Mouse (Mus musculus): ENCODE results near the gene Jph2.

The Jph2 gene

DNA sequence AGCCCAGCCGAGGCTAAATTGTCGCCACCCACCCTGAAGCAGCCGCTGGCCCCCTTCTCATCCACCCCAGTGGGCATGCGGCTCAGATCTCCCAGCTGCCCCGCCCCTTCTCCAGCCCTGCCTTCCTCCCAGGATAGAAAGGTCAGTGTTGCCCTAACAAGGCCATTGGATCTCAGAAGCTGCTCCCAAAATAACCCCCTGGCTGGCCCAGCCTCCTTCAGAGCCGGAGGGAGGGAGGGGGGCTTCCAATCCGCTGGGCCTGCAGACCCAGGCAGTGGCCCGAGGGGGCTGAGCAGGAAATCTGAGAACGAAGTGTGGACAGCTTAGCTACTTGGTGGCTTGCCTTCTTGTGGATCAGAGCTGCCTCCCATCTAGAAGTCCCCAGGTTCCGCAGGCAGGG is at the start of gene Jph2:
Gene Jph2, minus strand, starts transcription at position 89 of the 400 bp plus-strand sequence.
- peak; percentile 60 for DNase-seq (ENCODE audit: low spot score)

GRCm38 (mm10) chr2:163447375-163447774 is 49.6 kb upstream of the Jph2 start:
- DNase-seq (ENCODE audit: low spot score): no peak

- DNase-seq (ENCODE audit: low spot score): no peak
These were observed 46.2 kb upstream of the Jph2 start for GRCm38 (mm10) chr2:163444017-163444416.

- DNase-seq (ENCODE audit: low spot score): no peak
These were observed 45.8 kb upstream of the Jph2 start for GRCm38 (mm10) chr2:163443543-163443942.

GRCm38 (mm10) chr2:163439488-163439887 is 41.7 kb upstream of the Jph2 start:
- DNase-seq (ENCODE audit: low spot score): no peak

GRCm38 (mm10) chr2:163438619-163439451 is 41.0 kb upstream of the Jph2 start:
- peak; percentile 53 for DNase-seq (ENCODE audit: low spot score)

DNA sequence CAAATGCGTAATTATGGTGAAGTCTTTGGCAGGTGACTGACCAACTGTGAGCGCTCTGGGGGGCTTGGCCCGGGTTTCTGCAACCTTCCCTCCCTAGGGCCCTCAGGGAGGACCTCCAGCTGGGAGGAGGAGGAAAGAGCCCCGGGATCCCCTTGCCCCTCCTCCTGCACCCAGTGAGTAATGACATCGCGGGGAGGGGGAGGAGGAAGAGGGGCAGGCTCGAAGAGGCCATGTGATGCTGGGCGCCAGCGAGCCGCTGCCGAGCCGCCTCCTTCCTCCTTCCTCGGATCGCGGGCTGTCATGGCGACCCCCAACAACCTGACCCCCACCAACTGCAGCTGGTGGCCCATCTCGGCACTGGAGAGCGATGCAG is 40.4 kb upstream of the Jph2 start, which contains the start of gene Gdap1l1:
Gene Gdap1l1, plus strand, starts transcription at position 231 of the 373 bp plus-strand sequence.
- no peak for DNase-seq (ENCODE audit: low spot score)

DNA sequence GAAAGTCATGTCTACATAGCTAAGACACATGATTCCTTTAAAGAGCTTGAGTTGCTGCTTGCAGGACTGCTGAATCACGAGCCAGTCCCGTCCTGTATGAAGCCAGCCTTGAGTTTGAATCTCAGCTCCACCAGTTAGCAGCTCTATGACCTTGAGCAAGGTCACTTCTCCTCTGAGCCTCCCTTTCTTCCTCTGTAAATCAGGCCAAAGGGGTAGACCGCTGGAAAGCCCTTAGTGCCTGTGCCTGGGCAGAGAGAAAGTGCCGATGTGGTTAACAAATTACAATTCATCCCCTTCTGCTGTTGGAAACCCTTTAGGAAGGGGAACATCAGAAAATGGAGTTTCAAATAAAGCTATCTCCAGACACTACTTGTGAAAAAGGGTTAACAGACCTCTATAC is 40.0 kb upstream of the Jph2 start:
- DNase-seq (ENCODE audit: low spot score): no peak

DNA sequence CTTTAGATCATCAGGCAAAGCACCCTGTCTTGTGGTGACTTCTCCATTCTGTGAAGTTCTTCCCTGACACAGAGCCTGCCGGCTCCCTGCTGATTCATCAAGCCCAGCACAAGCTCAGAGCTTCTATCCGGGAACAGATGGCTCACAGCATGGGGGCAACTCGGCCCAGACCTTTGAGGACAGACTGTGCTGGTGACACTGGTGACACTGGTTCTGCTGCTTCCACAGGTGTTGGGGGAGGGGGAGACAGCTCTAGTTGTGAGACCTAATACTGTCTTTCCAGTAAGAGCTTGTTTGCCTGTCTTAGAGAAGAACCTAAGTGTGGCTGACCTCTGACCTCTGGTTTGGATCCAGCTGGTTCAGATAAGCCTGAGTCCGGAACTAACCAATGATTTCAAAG is 36.2 kb upstream of the Jph2 start:
- peak; percentile 60 for DNase-seq (ENCODE audit: low spot score)

- no peak for DNase-seq (ENCODE audit: low spot score)
These were observed 33.5 kb upstream of the Jph2 start for GRCm38 (mm10) chr2:163431289-163431688.

DNA sequence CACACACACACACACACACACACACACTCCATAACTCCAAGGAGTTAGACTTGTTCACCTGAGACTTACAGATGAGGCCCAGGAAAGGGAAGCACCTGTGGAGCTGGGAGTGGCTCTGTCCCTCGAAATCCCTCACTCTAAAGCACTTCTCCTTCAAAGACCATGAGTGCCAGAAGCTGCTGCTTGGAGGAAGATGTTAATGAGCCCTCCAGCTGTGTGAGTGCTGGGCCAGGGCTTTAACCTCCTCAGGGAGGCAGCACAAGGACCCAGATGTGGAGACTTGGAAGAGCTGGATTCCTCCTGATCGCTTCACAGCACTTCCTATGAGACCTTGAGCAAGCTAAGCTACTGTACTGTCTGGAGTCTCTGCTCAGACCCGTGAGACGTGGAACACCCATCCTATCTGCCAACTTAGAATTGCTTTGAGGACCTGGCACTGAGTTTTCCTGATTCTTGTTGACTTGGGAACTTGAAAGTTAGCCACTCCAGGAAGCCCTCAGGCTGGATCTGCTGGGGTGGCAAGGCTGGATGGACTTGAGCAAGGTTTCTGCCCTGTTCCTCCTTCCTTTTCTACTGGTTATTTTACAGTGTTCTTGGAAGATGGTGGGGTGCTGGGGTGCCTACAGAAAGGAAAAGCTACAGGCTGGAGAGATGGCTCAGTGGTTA is 30.7 kb upstream of the Jph2 start:
- DNase-seq (ENCODE audit: low spot score): no peak

DNA sequence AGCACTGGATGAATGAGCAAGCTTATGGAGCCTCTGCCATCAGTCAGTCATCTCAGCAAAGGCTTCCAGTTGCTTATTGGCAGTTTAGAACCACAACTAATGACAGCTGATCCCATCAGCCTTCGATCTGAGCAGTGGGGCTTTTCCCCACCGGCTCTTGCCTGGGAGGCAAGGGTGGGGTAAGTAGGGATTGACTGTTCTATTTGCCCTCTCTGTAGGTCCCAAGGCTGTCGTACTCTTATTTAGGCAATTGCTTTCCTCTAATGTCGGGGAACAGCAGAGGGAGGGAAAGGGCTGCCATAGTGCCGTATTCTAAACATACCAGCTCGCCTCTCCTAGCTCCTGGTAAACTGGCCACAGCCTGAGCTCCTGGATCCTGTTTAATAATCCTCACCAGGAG is 26.8 kb upstream of the Jph2 start, which contains the start of gene Oser1:
Gene Oser1, minus strand, starts transcription at position 101 of the 400 bp plus-strand sequence.
- no peak for DNase-seq (ENCODE audit: low spot score)

- no peak for DNase-seq (ENCODE audit: low spot score)
These were observed 25.3 kb upstream of the Jph2 start for GRCm38 (mm10) chr2:163422895-163423660.

DNA sequence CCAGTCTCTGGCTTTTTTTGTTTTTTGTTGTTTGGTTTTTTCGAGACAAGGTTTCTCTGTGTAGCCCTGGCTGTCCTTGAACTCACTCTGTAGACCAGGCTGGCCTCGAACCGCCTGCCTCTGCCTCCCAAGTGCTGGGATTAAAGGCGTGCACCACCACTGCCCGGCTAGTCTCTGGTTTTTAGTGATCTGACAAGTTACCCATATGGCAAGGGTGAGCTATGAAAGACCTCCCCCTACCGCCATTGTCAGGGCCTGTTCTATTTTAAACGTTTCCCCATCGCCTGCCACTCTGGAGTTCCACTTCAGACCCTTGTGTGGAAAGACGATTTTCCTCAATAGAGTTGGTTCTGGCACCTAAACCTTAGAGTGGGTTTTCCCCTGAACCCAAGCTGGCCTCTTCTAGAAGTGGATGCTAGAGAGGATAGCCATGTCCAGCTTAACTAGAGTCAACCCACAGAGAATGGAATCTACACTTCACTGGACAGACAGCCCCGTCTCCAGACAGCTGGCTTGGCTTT is 22.6 kb upstream of the Jph2 start:
- DNase-seq (ENCODE audit: low spot score): no peak

GRCm38 (mm10) chr2:163419346-163420045 is 21.7 kb upstream of the Jph2 start:
- peak; percentile 99 for DNase-seq (ENCODE audit: low spot score)

DNA sequence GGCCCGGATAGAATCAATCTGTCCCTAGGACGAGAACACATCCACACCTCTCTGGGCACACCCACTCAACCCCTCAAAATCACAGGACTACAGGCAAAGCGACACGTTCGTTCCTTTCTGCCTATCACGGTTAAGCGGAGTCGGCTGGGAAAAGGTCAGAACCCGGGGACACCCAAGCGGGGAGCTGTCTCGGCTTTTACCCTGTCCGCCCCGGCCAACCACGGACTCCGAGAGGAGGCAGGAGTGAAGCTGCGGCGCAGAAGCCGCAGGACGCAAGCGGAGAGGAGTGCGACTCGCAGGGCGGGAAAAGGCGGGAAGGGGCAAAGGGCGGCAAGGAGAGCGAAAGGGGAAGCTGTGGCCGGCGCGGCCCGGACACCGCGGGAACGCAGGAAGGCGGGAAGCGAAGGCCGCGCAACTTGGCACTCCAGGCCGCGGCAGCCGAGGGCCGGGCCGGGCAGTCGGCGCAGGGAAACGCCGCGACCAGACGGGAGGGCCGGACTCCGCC is 21.1 kb upstream of the Jph2 start:
- peak; percentile 76 for DNase-seq (ENCODE audit: low spot score)

- DNase-seq (ENCODE audit: low spot score): no peak
These were observed 20.0 kb upstream of the Jph2 start for GRCm38 (mm10) chr2:163417830-163418229.

DNA sequence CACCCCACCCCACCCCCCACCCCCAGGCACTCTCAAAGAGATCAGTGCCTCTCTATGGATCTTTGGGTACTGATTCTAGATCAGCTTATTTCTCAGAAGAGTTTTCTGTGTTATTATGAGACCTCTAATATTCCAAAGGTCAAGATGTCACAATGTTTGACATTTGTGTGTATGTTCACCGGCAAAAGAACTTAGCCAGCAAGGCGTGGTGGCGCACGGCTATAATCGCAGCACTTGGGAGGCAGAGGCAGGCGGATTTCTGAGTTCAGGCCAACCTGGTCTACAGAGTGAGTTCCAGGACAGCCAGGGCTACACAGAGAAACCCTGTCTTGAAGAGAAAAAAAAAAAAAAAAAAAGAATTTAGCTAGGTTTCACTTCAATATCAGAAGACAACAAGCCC is 19.2 kb upstream of the Jph2 start:
- DNase-seq (ENCODE audit: low spot score): no peak

GRCm38 (mm10) chr2:163412846-163413590 is 15.2 kb upstream of the Jph2 start:
- DNase-seq (ENCODE audit: low spot score): no peak

DNA sequence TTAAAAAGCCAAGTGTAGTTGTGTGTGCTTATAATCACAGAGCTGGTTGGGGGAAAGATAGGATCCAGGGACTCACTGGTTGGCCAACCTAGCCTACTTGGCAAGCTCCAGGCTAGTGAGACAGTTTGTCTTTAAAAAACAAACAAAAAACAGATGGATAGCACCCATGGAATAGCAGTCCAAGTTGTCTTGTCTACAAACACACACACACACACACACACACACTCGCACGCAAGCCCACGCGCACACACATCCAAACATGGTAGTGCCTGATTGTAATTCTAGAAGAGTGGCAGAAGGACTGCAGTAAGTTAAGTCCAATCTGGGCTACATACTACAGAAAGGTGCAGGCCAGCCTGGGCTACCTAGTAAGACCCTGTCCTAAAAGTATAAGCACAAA is 14.6 kb upstream of the Jph2 start:
- DNase-seq (ENCODE audit: low spot score): no peak

- no peak for DNase-seq (ENCODE audit: low spot score)
These were observed 14.0 kb upstream of the Jph2 start for GRCm38 (mm10) chr2:163411840-163412239.
